Mouse (Mus musculus) ovary, adult 18-20 months (tissue): ENCODE measurements around the gene Cyp2c23.

Experiments used
- DNase-seq: peaks from one replicate; pipeline ENCODE4 v3.0.0; 2022; ENCODE audit warnings: low spot score, mixed read lengths

The Cyp2c23 gene

DNA sequence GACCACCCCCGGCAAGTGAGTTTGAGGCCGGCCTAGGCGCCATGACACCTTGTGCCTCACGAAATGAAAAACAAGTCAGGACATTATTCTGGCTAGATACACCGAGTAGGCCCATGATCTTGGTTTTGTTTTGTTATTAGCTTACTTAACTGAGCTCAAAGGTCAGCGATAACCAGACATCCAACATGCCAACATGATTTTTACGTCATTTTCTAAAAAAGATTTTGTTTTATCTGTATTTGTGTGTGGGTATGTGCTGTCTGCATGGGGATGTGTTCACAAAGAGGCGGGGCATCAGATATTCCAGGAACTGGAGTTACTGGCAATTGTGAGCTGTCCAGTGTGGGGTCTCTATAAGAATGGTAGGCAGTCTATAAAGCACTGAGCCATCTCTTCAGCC is 56.9 kb downstream of the Cyp2c23 start:
- no peak for DNase-seq

DNA sequence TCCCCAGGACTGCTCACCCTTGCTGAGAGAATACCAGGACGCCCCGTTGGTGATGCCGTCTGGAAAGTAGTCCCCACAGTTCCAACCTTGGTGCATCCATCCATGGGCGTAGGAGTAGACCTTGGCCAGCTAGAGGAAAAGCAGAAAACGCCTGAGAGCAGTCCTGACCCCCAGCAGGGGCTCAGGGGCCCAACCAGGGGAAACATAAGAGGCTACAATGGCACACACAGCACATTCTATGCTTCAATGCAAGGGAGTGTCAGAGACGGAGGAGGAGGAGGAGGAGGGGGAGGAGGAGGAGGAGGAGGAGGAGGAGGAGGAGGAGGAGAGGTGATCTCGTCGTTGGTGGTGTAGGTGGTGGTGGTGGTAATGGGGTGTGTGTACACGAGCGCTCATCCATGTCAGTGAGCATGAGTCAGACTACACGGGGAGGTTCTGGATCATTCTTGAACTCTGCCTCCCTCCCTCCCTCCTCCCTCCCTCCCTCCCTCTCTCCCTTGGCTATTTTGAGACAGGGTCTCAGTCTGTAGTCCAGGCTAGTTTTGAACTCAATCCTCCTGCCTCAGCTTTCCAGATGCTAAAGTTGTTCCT is 60.5 kb downstream of the Cyp2c23 start:
- no peak for DNase-seq

DNA sequence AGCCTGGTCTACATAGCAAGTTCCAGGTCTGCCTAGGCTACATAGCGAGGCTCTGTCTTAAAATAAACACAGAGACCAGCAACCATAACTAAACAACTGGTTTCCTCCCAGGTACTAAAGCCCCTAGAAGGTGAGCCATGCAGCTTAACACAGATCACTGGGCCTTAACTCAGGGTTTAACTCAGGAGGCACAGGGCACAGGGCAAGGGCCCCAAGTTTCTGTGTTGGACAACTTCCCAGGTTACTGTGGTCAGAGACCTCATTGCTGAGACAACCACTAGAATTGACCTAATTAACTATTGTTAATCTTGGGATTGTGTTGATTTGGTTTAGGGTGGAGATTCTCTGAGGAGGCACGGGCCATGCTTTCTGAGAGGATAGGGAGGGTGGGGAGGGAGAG is 62.5 kb downstream of the Cyp2c23 start:
- no peak for DNase-seq

DNA sequence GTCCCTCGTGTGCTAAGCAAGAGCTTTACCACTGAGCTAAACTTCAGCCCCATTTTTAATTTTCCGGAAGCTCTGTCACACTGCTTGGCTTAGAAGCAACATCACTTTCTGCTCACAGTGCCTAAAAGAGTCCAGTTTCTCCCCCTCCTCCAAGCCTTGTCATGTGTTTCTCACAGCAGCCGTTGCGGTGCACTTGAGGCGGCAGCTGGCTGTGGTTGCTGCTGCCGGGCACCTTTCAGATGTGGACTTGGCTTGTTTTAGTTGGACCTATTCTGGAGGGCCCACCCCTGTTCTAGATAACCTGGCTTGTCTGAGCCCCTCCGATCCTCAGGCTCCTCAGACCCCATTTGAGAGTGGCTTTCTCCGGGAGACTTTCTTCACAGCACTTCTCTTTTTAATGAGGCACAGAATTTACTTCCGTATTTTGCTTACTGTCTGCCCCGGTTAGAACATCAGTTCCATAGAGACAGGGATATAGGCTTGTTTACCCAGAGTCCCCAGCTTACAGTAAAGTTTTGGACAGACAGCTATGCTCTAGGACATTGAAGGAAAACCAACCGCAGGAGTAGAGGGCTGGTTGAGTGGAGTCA is 63.4 kb downstream of the Cyp2c23 start:
- DNase-seq, result no peak

DNA sequence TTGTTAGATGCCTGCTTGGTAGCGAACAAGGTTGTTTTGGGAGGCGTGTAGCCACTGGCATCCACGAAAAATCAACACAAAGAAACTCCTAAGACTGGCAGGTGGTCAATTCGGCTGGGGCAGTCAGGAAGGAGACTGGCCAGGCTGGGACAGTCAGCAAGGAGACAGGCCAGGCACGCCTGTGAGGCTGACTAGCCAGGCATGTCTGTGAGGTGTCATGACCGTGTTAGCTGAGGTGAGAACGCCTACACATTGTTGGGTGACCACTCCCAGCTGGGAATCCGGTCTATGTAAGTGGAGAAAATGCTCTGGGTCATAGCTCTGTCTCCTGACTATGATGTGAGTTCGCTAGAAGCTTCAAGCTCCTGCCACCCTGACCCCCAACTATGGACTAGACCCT is 66.2 kb downstream of the Cyp2c23 start:
- no peak for DNase-seq

DNA sequence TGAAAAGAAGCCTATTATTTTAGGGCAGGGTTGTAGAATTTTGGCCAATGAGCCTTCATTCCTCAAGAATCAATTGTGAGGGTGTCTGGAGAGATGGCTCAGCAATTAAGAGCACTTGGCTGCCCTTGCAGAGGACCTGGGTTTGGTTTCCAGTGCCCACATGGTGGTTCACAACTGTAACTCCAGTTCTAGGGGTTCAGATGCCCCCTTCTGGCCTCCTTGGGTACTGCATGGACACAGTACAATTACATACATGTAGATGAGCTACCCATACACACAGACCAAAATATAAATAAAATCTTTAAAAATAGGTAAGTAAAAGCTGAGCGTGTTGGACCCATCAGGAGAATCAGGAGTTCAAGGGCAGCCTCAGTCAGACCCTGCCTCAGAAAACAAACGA is 67.8 kb downstream of the Cyp2c23 start:
- DNase-seq, result no peak

DNA sequence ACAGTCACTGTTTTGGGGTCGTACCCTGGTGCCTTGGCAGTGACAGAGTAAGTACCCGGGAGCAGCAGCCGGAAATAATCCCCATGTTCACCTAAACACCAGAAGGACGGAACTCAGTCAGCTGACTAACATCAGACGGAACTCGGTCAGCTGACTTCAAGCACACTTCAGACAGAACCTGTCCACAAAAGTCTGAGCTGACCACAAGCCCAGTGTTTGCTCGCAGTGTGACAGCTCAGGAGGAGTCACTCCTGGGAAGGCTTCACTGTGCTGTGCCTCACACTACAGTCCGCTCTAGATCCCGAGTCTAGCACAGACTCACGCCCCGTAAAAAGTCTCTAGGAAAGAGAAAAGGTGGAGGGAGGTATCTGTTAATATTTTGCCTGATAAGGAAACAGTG is 69.0 kb downstream of the Cyp2c23 start:
- no peak for DNase-seq

DNA sequence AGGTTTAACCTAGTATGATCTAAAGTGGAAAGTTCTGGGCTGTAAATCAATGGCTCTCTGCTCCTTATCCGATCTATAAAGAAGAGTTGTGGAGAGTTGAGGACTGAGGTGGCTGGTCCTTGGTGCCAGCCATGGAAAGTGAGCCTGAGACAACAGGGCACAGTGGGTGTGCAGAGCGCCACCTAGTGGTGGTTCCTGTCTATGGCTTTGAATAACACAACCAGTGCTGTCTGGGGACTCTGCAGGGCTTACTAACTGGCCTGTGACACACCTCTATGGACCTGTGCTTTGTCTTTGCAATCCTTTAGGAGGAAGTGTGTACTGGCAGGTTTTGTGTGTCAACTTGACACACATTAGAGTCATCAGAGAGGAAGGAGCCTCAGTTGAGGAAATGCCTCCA is 69.8 kb downstream of the Cyp2c23 start:
- DNase-seq, result peak; percentile 34

DNA sequence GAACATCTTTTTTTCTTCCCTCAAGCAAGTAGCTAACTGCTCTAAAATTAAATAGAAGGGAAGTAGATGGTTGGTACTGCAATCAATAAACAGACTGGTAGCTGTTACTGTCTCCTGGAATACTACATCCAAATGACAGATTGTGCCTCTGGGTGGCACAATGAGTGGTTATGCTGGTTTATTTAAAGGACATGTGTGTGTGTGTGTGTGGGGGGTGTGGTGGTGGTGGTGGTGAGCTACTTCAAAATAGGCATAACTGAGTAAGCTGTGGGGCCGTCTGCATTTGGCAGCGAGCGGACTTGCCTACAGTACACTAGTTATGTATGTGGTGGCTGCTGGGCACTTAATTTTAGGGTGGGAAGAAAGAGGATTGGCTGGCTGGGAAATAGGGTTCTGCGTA is 71.1 kb downstream of the Cyp2c23 start:
- no peak for DNase-seq

DNA sequence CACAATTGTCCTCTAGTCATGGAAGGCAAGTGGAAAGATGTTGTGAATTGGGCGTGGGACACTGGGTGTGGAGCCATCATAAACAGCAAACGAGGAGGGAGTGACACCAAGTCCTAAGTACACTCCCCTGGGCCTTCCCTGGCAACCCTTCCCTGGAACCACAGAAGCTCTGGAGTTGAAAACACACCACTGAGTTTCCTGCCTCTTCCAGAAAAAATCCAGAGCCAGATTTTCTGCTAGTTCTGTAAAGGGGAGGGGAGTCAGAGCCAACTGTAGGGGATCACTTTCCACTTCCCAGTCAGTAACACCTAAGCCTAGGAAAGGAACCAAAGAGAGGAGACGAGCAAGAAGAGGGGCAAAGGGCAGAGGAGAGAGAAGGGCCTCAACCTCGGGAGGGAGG is 71.6 kb downstream of the Cyp2c23 start:
- DNase-seq, result no peak

DNA sequence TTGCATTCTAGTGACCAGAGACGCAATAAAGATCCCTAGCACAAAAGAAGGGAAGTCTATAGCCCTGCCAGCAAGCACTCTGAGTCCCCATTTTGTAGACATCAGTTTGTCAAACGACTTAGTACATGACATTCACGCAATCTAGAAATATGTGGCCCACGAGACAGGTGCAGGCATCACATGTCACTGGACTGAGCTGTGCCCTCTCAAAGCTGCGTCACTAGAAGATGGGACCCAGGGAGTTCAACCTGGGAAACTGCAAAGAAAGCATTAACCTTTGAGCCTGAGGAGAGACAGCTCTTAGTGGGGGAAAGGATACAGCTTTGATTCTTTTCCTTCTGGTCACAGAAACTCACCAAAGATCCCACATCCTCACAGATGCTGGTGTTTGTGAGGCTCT is 73.7 kb downstream of the Cyp2c23 start:
- no peak for DNase-seq
